Mouse (Mus musculus): ENCODE data around the gene Haspin. TPM values are rescaled to one million over a fixed set of nuclear protein-coding genes. Genes with fewer than 3 reads are reported as not detected.

Gene Haspin
- 12.1 and 13.4 TPM in 2 replicates for polyA plus RNA-seq (2014; fragmentation: Nextera tagmentation; extraction: Ambion mirVana)

- no peak within 1 kb of the TSS for H3K27ac ChIP-seq (replicated peaks; ENCODE audit: low read depth, low read length)
- H3K9ac ChIP-seq (ENCODE audit: low read depth, low read length) = peak within 1 kb of the TSS; percentile 82
- H3K36me3 ChIP-seq (ENCODE audit: control insufficient read depth, insufficient read depth, low read length) = peaks cover 8% of the 10 kb centered on the region; the same call in 1 of the 2 replicates
- ATAC-seq (ENCODE audit: low read depth) (peak; percentile 94), DNase-seq (ENCODE audit: low spot score) (peak; percentile 94)
- peak within 1 kb of the TSS; percentile 79 for H3K4me3 ChIP-seq (ENCODE audit: low read depth, low read length)
- peaks cover 15% of the 10 kb centered on the region; the same call in 1 of the 2 replicates for H3K4me1 ChIP-seq (ENCODE audit: control insufficient read depth, insufficient read depth, low read length)
- H3K4me2 ChIP-seq (ENCODE audit: low read depth, low read length) = peak within 1 kb of the TSS; percentile 67
- WGBS = under 1% methylated on average over 46 of the region's 84 CpGs
- no peaks in the 10 kb centered on the region for H3K27me3 ChIP-seq (replicated peaks; ENCODE audit: control insufficient read depth, insufficient read depth, low read length)
- H3K9me3 ChIP-seq (ENCODE audit: control insufficient read depth, low read length) = no peaks in the 10 kb centered on the region
These were observed at the start of gene Haspin for GRCm38 (mm10) chr11:73137591-73138501. TSS of gene Haspin (minus strand) at chr11:73138294.

GRCm38 (mm10) chr11:73187231-73187630 is 49.1 kb upstream of the Haspin start:
- Histone ChIP-seq H3K27ac (replicated peaks; ENCODE audit: low read depth, low read length) (no peak overlapping the region), H3K36me3 (ENCODE audit: control insufficient read depth, insufficient read depth, low read length) (peaks cover 70% of the 10 kb centered on the region), H3K4me1 (ENCODE audit: control insufficient read depth, insufficient read depth, low read length) (no peaks in the 10 kb centered on the region), H3K27me3 (replicated peaks; ENCODE audit: control insufficient read depth, insufficient read depth, low read length) (no peaks in the 10 kb centered on the region), H3K9ac (ENCODE audit: low read depth, low read length) (no peak overlapping the region), H3K9me3 (ENCODE audit: control insufficient read depth, low read length) (no peaks in the 10 kb centered on the region), H3K4me3 (ENCODE audit: low read depth, low read length) (no peak overlapping the region), H3K4me2 (ENCODE audit: low read depth, low read length) (no peak overlapping the region)
- WGBS = 90% methylated on average over 6 of the region's 6 CpGs
- ATAC-seq (ENCODE audit: low read depth) (no peak), DNase-seq (ENCODE audit: low spot score) (no peak)

- ATAC-seq (ENCODE audit: low read depth) (no peak), DNase-seq (ENCODE audit: low spot score) (no peak)
- peaks cover 63% of the 10 kb centered on the region for H3K36me3 ChIP-seq (ENCODE audit: control insufficient read depth, insufficient read depth, low read length)
- 94% methylated on average over 10 of the region's 10 CpGs for WGBS
- no peaks in the 10 kb centered on the region for H3K27me3 ChIP-seq (replicated peaks; ENCODE audit: control insufficient read depth, insufficient read depth, low read length)
- H3K9ac ChIP-seq (ENCODE audit: low read depth, low read length) = no peak overlapping the region
- no peaks in the 10 kb centered on the region for H3K4me1 ChIP-seq (ENCODE audit: control insufficient read depth, insufficient read depth, low read length)
- H3K27ac ChIP-seq (replicated peaks; ENCODE audit: low read depth, low read length) = no peak overlapping the region
- no peaks in the 10 kb centered on the region for H3K9me3 ChIP-seq (ENCODE audit: control insufficient read depth, low read length)
- no peak overlapping the region for H3K4me3 ChIP-seq (ENCODE audit: low read depth, low read length)
- H3K4me2 ChIP-seq (ENCODE audit: low read depth, low read length) = no peak overlapping the region
These were observed 48.0 kb upstream of the Haspin start for GRCm38 (mm10) chr11:73185872-73186615.

- Histone ChIP-seq H3K9ac (ENCODE audit: low read depth, low read length) (peak overlapping the region; percentile 83), H3K36me3 (ENCODE audit: control insufficient read depth, insufficient read depth, low read length) (peaks cover 35% of the 10 kb centered on the region), H3K27ac (replicated peaks; ENCODE audit: low read depth, low read length) (peak overlapping the region; percentile 93), H3K27me3 (replicated peaks; ENCODE audit: control insufficient read depth, insufficient read depth, low read length) (no peaks in the 10 kb centered on the region), H3K4me1 (ENCODE audit: control insufficient read depth, insufficient read depth, low read length) (peaks cover 19% of the 10 kb centered on the region), H3K4me3 (ENCODE audit: low read depth, low read length) (peak overlapping the region; percentile 97), H3K9me3 (ENCODE audit: control insufficient read depth, low read length) (no peaks in the 10 kb centered on the region), H3K4me2 (ENCODE audit: low read depth, low read length) (peak overlapping the region; percentile 72)
- DNase-seq (ENCODE audit: low spot score) (peak; percentile 22), ATAC-seq (ENCODE audit: low read depth) (no peak)
- 4% methylated on average over 2 of the region's 2 CpGs for WGBS
These were observed 39.8 kb upstream of the Haspin start for GRCm38 (mm10) chr11:73177895-73178294.

- Histone ChIP-seq H3K27ac (replicated peaks; ENCODE audit: low read depth, low read length) (peak overlapping the region; percentile 93), H3K27me3 (replicated peaks; ENCODE audit: control insufficient read depth, insufficient read depth, low read length) (no peaks in the 10 kb centered on the region), H3K4me2 (ENCODE audit: low read depth, low read length) (peak overlapping the region; percentile 72), H3K36me3 (ENCODE audit: control insufficient read depth, insufficient read depth, low read length) (peaks cover 36% of the 10 kb centered on the region), H3K4me3 (ENCODE audit: low read depth, low read length) (peak overlapping the region; percentile 97), H3K9ac (ENCODE audit: low read depth, low read length) (peak overlapping the region; percentile 83), H3K4me1 (ENCODE audit: control insufficient read depth, insufficient read depth, low read length) (peaks cover 19% of the 10 kb centered on the region), H3K9me3 (ENCODE audit: control insufficient read depth, low read length) (no peaks in the 10 kb centered on the region)
- peak; percentile 92 for DNase-seq (ENCODE audit: low spot score)
- ATAC-seq (ENCODE audit: low read depth) = peak; percentile 88
- WGBS = 0% methylated on average over 14 of the region's 28 CpGs
These were observed 39.4 kb upstream of the Haspin start for GRCm38 (mm10) chr11:73177509-73177875.

GRCm38 (mm10) chr11:73176608-73177508 is 38.8 kb upstream of the Haspin start, which contains the start of the genes Emc6 and Tax1bp3:
TSS of gene Emc6 (minus strand) at chr11:73177037.
TSS of gene Tax1bp3 (plus strand) at chr11:73177083.
- Histone ChIP-seq H3K27me3 (replicated peaks; ENCODE audit: control insufficient read depth, insufficient read depth, low read length) (no peaks in the 10 kb centered on the region), H3K4me2 (ENCODE audit: low read depth, low read length) (peak within 1 kb of the TSS; percentile 72), H3K27ac (replicated peaks; ENCODE audit: low read depth, low read length) (peak within 1 kb of the TSS; percentile 93), H3K4me1 (ENCODE audit: control insufficient read depth, insufficient read depth, low read length) (peaks cover 19% of the 10 kb centered on the region), H3K9me3 (ENCODE audit: control insufficient read depth, low read length) (no peaks in the 10 kb centered on the region), H3K9ac (ENCODE audit: low read depth, low read length) (peak within 1 kb of the TSS; percentile 93), H3K36me3 (ENCODE audit: control insufficient read depth, insufficient read depth, low read length) (peaks cover 31% of the 10 kb centered on the region), H3K4me3 (ENCODE audit: low read depth, low read length) (peak within 1 kb of the TSS; percentile 97)
- ATAC-seq (ENCODE audit: low read depth) (peak; percentile 98), DNase-seq (ENCODE audit: low spot score) (peak; percentile 100)
- WGBS = 2% methylated on average over 50 of the region's 81 CpGs

- H3K9me3 ChIP-seq (ENCODE audit: control insufficient read depth, low read length) = no peaks in the 10 kb centered on the region
- H3K27ac ChIP-seq (replicated peaks; ENCODE audit: low read depth, low read length) = peak overlapping the region; percentile 83
- H3K36me3 ChIP-seq (ENCODE audit: control insufficient read depth, insufficient read depth, low read length) = peaks cover 33% of the 10 kb centered on the region
- H3K9ac ChIP-seq (ENCODE audit: low read depth, low read length) = peak overlapping the region; percentile 93
- ATAC-seq (ENCODE audit: low read depth) (no peak), DNase-seq (ENCODE audit: low spot score) (no peak)
- WGBS = 2% methylated on average over 12 of the region's 15 CpGs
- peak overlapping the region; percentile 71 for H3K4me2 ChIP-seq (ENCODE audit: low read depth, low read length)
- no peaks in the 10 kb centered on the region for H3K27me3 ChIP-seq (replicated peaks; ENCODE audit: control insufficient read depth, insufficient read depth, low read length)
- peaks cover 19% of the 10 kb centered on the region for H3K4me1 ChIP-seq (ENCODE audit: control insufficient read depth, insufficient read depth, low read length)
- peak overlapping the region; percentile 97 for H3K4me3 ChIP-seq (ENCODE audit: low read depth, low read length)
These were observed 38.1 kb upstream of the Haspin start for GRCm38 (mm10) chr11:73176186-73176585.

GRCm38 (mm10) chr11:73175612-73176011 is 37.5 kb upstream of the Haspin start:
- no peaks in the 10 kb centered on the region for H3K9me3 ChIP-seq (ENCODE audit: control insufficient read depth, low read length)
- peak overlapping the region; percentile 71 for H3K4me2 ChIP-seq (ENCODE audit: low read depth, low read length)
- no peak for ATAC-seq (ENCODE audit: low read depth)
- WGBS = 37% methylated on average over 8 of the region's 8 CpGs
- no peak overlapping the region for H3K27ac ChIP-seq (replicated peaks; ENCODE audit: low read depth, low read length)
- H3K27me3 ChIP-seq (replicated peaks; ENCODE audit: control insufficient read depth, insufficient read depth, low read length) = no peaks in the 10 kb centered on the region
- H3K9ac ChIP-seq (ENCODE audit: low read depth, low read length) = peak overlapping the region; percentile 93
- peaks cover 19% of the 10 kb centered on the region for H3K4me1 ChIP-seq (ENCODE audit: control insufficient read depth, insufficient read depth, low read length)
- peaks cover 30% of the 10 kb centered on the region for H3K36me3 ChIP-seq (ENCODE audit: control insufficient read depth, insufficient read depth, low read length)
- DNase-seq (ENCODE audit: low spot score) = peak; percentile 33
- H3K4me3 ChIP-seq (ENCODE audit: low read depth, low read length) = peak overlapping the region; percentile 97

Data from embryonic facial prominence, embryonic 14.5 days (tissue).